ENCODE assay signal across 16 mouse cellular contexts in genomic region chr10:21884534-21884933, GRCm38 (mm10). TPM values are rescaled to one million over a fixed set of nuclear protein-coding genes. Genes with fewer than 3 reads are reported as not detected.
DNase-seq lines count a peak whose midpoint lies in the region; ATAC-seq lines count a peak whose summit lies in the region.
"Had no signal": no experiment of that assay in that cellular context is flagged by ENCODE, and none has a peak within 500 bp of the region (broad histone marks: within the 10 kb centered on the region; RNA-seq: fewer than 3 reads in every experiment).

No protein-coding gene starts in this region.

- no peaks in the 10 kb centered on the region for H3K27me3 ChIP-seq in hindbrain, embryonic 16.5 days (replicated peaks; ENCODE audit: control insufficient read depth, insufficient read depth, low read length)
- no peaks in the 10 kb centered on the region for H3K27me3 ChIP-seq in neural tube, embryonic 15.5 days (replicated peaks)

- peak overlapping the region; percentile 55 for H3K4me2 ChIP-seq in hindbrain, embryonic 16.5 days (ENCODE audit: low read length)
- peak overlapping the region; percentile 68 for H3K4me2 ChIP-seq in neural tube, embryonic 15.5 days
- H3K4me2 ChIP-seq: heart, embryonic 15.5 days; liver, embryonic 13.5 days had no signal

- H3K36me3 ChIP-seq in hindbrain, embryonic 16.5 days (ENCODE audit: control insufficient read depth, insufficient read depth, low read length): no peaks in the 10 kb centered on the region
- H3K36me3 ChIP-seq in neural tube, embryonic 15.5 days: no peaks in the 10 kb centered on the region
- H3K36me3 ChIP-seq: G1E; heart, embryonic 15.5 days; liver, embryonic 13.5 days had no signal

- ATAC-seq in hindbrain, embryonic 16.5 days: no peak
- no peak for ATAC-seq in neural tube, embryonic 15.5 days (ENCODE audit: low FRiP score)
- ATAC-seq: intestine, embryonic 16.5 days had no signal

- 45% methylated on average over 3 of the region's 3 CpGs for WGBS in hindbrain, embryonic 16.5 days
- WGBS in neural tube, embryonic 15.5 days: 29% methylated on average over 3 of the region's 3 CpGs

- peak overlapping the region; percentile 52 for H3K4me3 ChIP-seq in hindbrain, embryonic 16.5 days (ENCODE audit: low read length)
- H3K4me3 ChIP-seq in neural tube, embryonic 15.5 days (replicated peaks): peak overlapping the region; percentile 51
- H3K4me3 ChIP-seq: erythroblast, embryonic 14.5 days; gastrocnemius, adult 2 months; heart, embryonic 15.5 days; liver, embryonic 13.5 days had no signal

- peaks cover 11% of the 10 kb centered on the region; the same call in 1 of the 2 replicates for H3K4me1 ChIP-seq in hindbrain, embryonic 16.5 days (ENCODE audit: control insufficient read depth, insufficient read depth, low read depth, low read length)
- H3K4me1 ChIP-seq in neural tube, embryonic 15.5 days: peaks cover 29% of the 10 kb centered on the region

- peak; percentile 24 for DNase-seq in embryo, embryonic 11 days
- DNase-seq in embryo, embryonic 9.5 days (ENCODE audit: extremely low spot score): no peak
- peak; percentile 53 for DNase-seq in retina, postnatal 1 day
- no peak for DNase-seq in retina, embryonic 14.5 days (ENCODE audit: low spot score)
- DNase-seq in thymus, postnatal 10 days (ENCODE audit: low spot score in 2 of 2): no peak
- no peak for DNase-seq in kidney, postnatal 36 days
- DNase-seq: cerebellum, adult 9-11 months; gastrocnemius, adult 2 months; liver, embryonic 13.5 days; lung, postnatal 10 days had no signal

- H3K9ac ChIP-seq in hindbrain, embryonic 16.5 days (ENCODE audit: low read depth, low read length): peak overlapping the region; percentile 45; the same call in 1 of the 2 replicates
- peak overlapping the region; percentile 30; the same call in 1 of the 2 replicates for H3K9ac ChIP-seq in neural tube, embryonic 15.5 days (replicated peaks)
- H3K9ac ChIP-seq: heart, embryonic 15.5 days; liver, embryonic 13.5 days had no signal

- no peaks in the 10 kb centered on the region for H3K9me3 ChIP-seq in hindbrain, embryonic 16.5 days (ENCODE audit: control insufficient read depth, low read length)
- H3K9me3 ChIP-seq in neural tube, embryonic 15.5 days (replicated peaks): no peaks in the 10 kb centered on the region
- H3K9me3 ChIP-seq: G1E; heart, embryonic 15.5 days; liver, embryonic 13.5 days had no signal

- H3K27ac ChIP-seq in hindbrain, embryonic 16.5 days (ENCODE audit: low read depth, low read length): 0 out of 2 replicates have a peak overlapping the region, but pooled peaks have one; percentile 15
- 0 out of 2 replicates have a peak overlapping the region, but pooled peaks have one; percentile 9 for H3K27ac ChIP-seq in neural tube, embryonic 15.5 days (replicated peaks)
- H3K27ac ChIP-seq: gastrocnemius, adult 2 months; heart, embryonic 15.5 days; liver, embryonic 13.5 days had no signal

RNA-seq across cellular contexts. Expression of gene Sgk1, which starts 2.5 kb away (rescaled TPM):
- 43.5 and 44.4 TPM in 2 replicates for polyA plus RNA-seq in hindbrain, embryonic 16.5 days (2015; fragmentation: Nextera tagmentation; extraction: Ambion mirVana)
- polyA plus RNA-seq in neural tube, embryonic 15.5 days (2015; fragmentation: Nextera tagmentation; extraction: Ambion mirVana): 34.0 and 34.9 TPM in 2 replicates

Comparison
In these comparisons a context has a peak if more than half of its experiments do, and no peak if none do; other contexts are left out.
1. DNase-seq: peak in embryo, embryonic 11 days (single experiment) and retina, postnatal 1 day (single experiment); none in embryo, embryonic 9.5 days (single experiment), retina, embryonic 14.5 days (single experiment), thymus, postnatal 10 days (0 of 2) and kidney, postnatal 36 days (0 of 2).